Mouse (Mus musculus) adrenal gland, postnatal 4 days (tissue): Measurements from ENCODE around the gene Ggt1. TPM values are rescaled to one million over a fixed set of nuclear protein-coding genes. Genes with fewer than 3 reads are reported as not detected.
"Not testable (repeated sequence)": the region's sequence is repeated elsewhere in the genome, so short reads cannot be mapped to it uniquely, and the experiment has no call there.

Experiments
- DNase-seq, 2 experiments: peaks; one replicate each; pipeline ENCODE4 v3.0.0; 2021 to 2022; ENCODE audit warnings: low spot score in 2 of 2, mixed read lengths in 2 of 2
- long read RNA-seq, 2 experiments: library from polyadenylated mRNA; stranded (forward); transcript quantifications; one replicate each; pipeline ENCODE4 v2.0.0; 2021
- total RNA-seq, 2 experiments: library from RNA; stranded (reverse); gene quantifications; 2 replicates each; pipeline ENCODE4 v1.2.3; 2021

Gene Ggt1
- 10 to 100 TPM in 1 of 2 experiments, 1 to 10 TPM in 1; 1.2 to 39.0 TPM for total RNA-seq
- long read RNA-seq, experiment 1, partial matches to known transcripts, result 0 of 2 reads
- long read RNA-seq, experiment 1, other reads (novel, unspliced or antisense), result 2 of 2 reads
- long read RNA-seq, experiment 2, partial matches to known transcripts, result 10 of 53 reads
- long read RNA-seq, experiment 2, other reads (novel, unspliced or antisense), result 40 of 53 reads

GRCm38 (mm10) chr10:75561071-75561654 is at the start of gene Ggt1:
Ggt1 (plus strand) TSS chr10:75561604.
- DNase-seq, result no peak

- DNase-seq, result no peak
Measured at GRCm38 (mm10) chr10:75511897-75512296, 49.5 kb upstream of the Ggt1 start.

GRCm38 (mm10) chr10:75512796-75513195 is 48.6 kb upstream of the Ggt1 start:
- no peak for DNase-seq

GRCm38 (mm10) chr10:75513306-75514067 is 47.9 kb upstream of the Ggt1 start:
- DNase-seq, result no peak

- DNase-seq, result no peak
Measured at GRCm38 (mm10) chr10:75514361-75514760, 47.0 kb upstream of the Ggt1 start.

GRCm38 (mm10) chr10:75515216-75516037 is 46.0 kb upstream of the Ggt1 start:
- no peak for DNase-seq

- DNase-seq, result no peak
Measured at GRCm38 (mm10) chr10:75516038-75516723, 45.2 kb upstream of the Ggt1 start.

- DNase-seq, result no peak
Measured at GRCm38 (mm10) chr10:75516724-75517072, 44.7 kb upstream of the Ggt1 start.

- DNase-seq, result peak; percentile 78 to 82
Measured at GRCm38 (mm10) chr10:75517073-75517757, 44.2 kb upstream of the Ggt1 start, which contains the start of gene Snrpd3. Snrpd3 (plus strand) TSS chr10:75517551.

GRCm38 (mm10) chr10:75517758-75518143 is 43.7 kb upstream of the Ggt1 start, which contains the start of gene Gucd1:
Gucd1 (minus strand) TSS chr10:75517972.
- peak; percentile 84 to 98 for DNase-seq

GRCm38 (mm10) chr10:75520581-75520980 is 40.8 kb upstream of the Ggt1 start:
- DNase-seq, result no peak

- DNase-seq, result no peak
Measured at GRCm38 (mm10) chr10:75521643-75522042, 39.8 kb upstream of the Ggt1 start.

GRCm38 (mm10) chr10:75525450-75525849 is 36.0 kb upstream of the Ggt1 start:
- DNase-seq, result not testable (repeated sequence)

- no peak for DNase-seq
Measured at GRCm38 (mm10) chr10:75530322-75530721, 31.1 kb upstream of the Ggt1 start.

- no peak for DNase-seq
Measured at GRCm38 (mm10) chr10:75531532-75532090, 29.8 kb upstream of the Ggt1 start.

- DNase-seq, result no peak
Measured at GRCm38 (mm10) chr10:75534216-75534615, 27.2 kb upstream of the Ggt1 start.

- DNase-seq, result no peak
Measured at GRCm38 (mm10) chr10:75534934-75535333, 26.5 kb upstream of the Ggt1 start.

- DNase-seq, result no peak
Measured at GRCm38 (mm10) chr10:75535423-75535822, 26.0 kb upstream of the Ggt1 start.

- DNase-seq, result no peak
Measured at GRCm38 (mm10) chr10:75536123-75536522, 25.3 kb upstream of the Ggt1 start.

GRCm38 (mm10) chr10:75547901-75548300 is 13.5 kb upstream of the Ggt1 start:
- no peak for DNase-seq
